Mouse (Mus musculus): ENCODE results near the gene Rnf43. TPM values are rescaled to one million over a fixed set of nuclear protein-coding genes. Genes with fewer than 3 reads are reported as not detected.

The Rnf43 gene
- polyA plus RNA-seq, 1 experiment from 2014 or later: 10.4 TPM

DNA sequence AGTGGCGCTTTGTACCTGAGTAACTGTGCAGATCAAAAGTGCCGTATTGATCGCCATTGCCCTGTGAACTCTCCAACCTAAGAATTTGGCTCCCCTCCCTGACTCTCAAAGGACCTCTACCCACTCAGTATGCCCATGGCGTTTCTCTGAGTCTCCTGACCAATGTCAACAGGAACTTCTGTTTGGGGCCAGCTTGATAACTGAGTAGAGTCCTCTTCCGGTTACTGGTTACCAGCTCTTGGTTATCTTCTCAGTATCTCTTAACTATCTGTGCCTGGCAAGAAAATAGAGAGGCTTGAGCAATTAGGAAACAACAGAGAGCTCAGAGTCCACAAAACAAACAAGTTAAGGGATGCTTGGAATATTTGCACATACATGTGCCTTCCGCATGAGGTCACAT, 38.6 kb downstream of the Rnf43 start:
- Histone ChIP-seq H3K4me2 (replicated peaks; ENCODE audit: low read depth, low read length) (no peak overlapping the region), H3K27me3 (ENCODE audit: control insufficient read depth, insufficient read depth, low read length) (no peaks in the 10 kb centered on the region), H3K4me1 (ENCODE audit: control insufficient read depth, insufficient read depth, low read length) (no peaks in the 10 kb centered on the region), H3K4me3 (ENCODE audit: low read length) (no peak overlapping the region), H3K9ac (ENCODE audit: low read depth, low read length) (no peak overlapping the region), H3K27ac (ENCODE audit: low read depth, low read length) (no peak overlapping the region), H3K9me3 (ENCODE audit: control insufficient read depth, low read length) (no peaks in the 10 kb centered on the region), H3K36me3 (ENCODE audit: control insufficient read depth, insufficient read depth, low read length) (no peaks in the 10 kb centered on the region)
- ATAC-seq (ENCODE audit: low FRiP score, low TSS enrichment): no peak
- WGBS: 71% methylated on average over 6 of the region's 6 CpGs

DNA sequence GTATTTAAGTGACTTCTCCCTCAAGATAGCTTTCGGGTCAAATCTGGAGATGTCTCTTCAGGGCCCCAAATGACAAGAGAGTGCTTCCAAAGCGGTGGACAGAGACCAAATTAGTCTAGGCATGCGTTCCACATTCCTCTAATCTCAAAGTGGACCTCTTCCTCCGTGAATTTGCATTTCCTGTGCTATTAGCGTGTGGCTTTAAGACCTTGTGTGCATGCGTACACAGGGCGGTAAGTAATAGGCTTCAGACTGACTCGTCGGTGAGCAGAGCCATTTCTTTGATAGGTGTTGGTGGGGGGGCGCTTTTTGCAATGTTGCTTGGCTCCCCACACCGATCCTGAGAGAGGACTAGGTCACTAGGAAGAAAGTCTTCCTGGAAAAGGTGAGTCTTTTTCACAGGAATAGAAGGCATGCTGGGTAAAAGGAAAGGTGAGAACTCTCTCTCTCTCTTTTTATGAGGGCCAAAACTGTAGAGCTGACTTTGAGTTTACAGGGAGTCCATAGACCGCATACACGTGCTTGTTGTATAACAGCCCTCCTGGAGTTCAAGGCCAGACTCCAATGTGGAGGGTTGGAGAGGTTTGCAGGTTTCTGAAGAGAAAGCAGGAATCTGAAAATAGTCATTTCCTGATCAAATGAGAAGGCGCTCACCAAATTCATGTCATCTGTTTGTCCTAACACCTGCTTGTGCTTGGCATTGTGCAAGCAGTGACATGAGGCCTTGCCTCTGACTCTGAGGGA, 39.5 kb downstream of the Rnf43 start:
- H3K27ac ChIP-seq (ENCODE audit: low read depth, low read length): no peak overlapping the region
- H3K4me2 ChIP-seq (replicated peaks; ENCODE audit: low read depth, low read length): no peak overlapping the region
- no peak overlapping the region for H3K9ac ChIP-seq (ENCODE audit: low read depth, low read length)
- no peaks in the 10 kb centered on the region for H3K27me3 ChIP-seq (ENCODE audit: control insufficient read depth, insufficient read depth, low read length)
- no peaks in the 10 kb centered on the region for H3K36me3 ChIP-seq (ENCODE audit: control insufficient read depth, insufficient read depth, low read length)
- H3K9me3 ChIP-seq (ENCODE audit: control insufficient read depth, low read length): no peaks in the 10 kb centered on the region
- H3K4me3 ChIP-seq (ENCODE audit: low read length): no peak overlapping the region
- no peaks in the 10 kb centered on the region for H3K4me1 ChIP-seq (ENCODE audit: control insufficient read depth, insufficient read depth, low read length)
- no peak for ATAC-seq (ENCODE audit: low FRiP score, low TSS enrichment)
- 83% methylated on average over 14 of the region's 14 CpGs for WGBS

DNA sequence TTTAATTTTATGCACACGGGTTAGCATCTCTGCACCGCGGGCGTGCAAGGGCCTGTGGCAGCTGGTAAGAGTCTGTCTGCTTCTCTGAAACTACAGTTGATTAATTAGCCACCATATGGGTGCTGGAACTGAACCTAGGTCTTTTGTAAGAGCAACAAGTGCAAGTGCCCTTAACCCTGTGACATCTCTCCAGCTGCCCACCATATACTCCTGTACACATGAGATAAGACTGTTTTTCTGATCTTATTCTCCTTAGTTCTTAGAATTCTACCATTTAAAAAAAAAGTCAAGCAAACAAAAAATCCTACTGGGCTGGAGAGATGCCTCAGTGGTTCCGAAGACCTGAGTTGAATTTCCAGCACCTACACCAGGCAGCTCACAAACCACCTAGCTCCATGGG, 41.1 kb downstream of the Rnf43 start:
- 93% methylated on average over 5 of the region's 5 CpGs for WGBS

DNA sequence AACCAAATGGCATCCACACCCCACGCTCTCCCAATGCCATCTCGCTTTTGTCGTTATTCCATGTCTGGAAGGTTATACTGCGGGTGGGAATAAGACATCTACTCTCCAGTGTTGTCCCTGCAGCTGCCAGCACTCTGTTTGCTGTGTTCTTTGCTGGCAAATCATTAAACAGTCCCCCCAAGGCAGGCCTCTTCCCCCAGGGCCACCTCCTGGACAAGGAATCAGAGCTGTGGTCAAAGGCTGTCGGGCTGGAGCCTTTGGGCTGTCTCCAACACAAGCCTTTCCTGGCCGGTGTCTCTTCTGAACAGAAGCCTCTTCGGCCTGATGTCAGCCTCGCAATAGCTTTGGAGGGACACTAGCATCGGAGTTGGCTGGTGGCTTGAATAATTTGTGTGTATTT, 41.8 kb downstream of the Rnf43 start:
- WGBS: 73% methylated on average over 9 of the region's 9 CpGs
- no peak overlapping the region for H3K27ac ChIP-seq (ENCODE audit: low read depth, low read length)
- H3K9me3 ChIP-seq (ENCODE audit: control insufficient read depth, low read length): no peaks in the 10 kb centered on the region
- no peak overlapping the region for H3K4me2 ChIP-seq (replicated peaks; ENCODE audit: low read depth, low read length)
- H3K27me3 ChIP-seq (ENCODE audit: control insufficient read depth, insufficient read depth, low read length): no peaks in the 10 kb centered on the region
- H3K36me3 ChIP-seq (ENCODE audit: control insufficient read depth, insufficient read depth, low read length): no peaks in the 10 kb centered on the region
- 0 out of 2 replicates have a peak, but pooled peaks cover under 1% of the 10 kb centered on the region for H3K4me1 ChIP-seq (ENCODE audit: control insufficient read depth, insufficient read depth, low read length)
- H3K4me3 ChIP-seq (ENCODE audit: low read length): no peak overlapping the region
- no peak overlapping the region for H3K9ac ChIP-seq (ENCODE audit: low read depth, low read length)
- ATAC-seq (ENCODE audit: low FRiP score, low TSS enrichment): no peak

More for the DNA sequence above, 41.1 kb downstream of the Rnf43 start:
- H3K36me3 ChIP-seq (ENCODE audit: control insufficient read depth, insufficient read depth, low read length): no peaks in the 10 kb centered on the region
- H3K9ac ChIP-seq (ENCODE audit: low read depth, low read length): no peak overlapping the region
- no peak for ATAC-seq (ENCODE audit: low FRiP score, low TSS enrichment)
- no peaks in the 10 kb centered on the region for H3K9me3 ChIP-seq (ENCODE audit: control insufficient read depth, low read length)
- H3K27ac ChIP-seq (ENCODE audit: low read depth, low read length): no peak overlapping the region
- H3K4me1 ChIP-seq (ENCODE audit: control insufficient read depth, insufficient read depth, low read length): no peaks in the 10 kb centered on the region
- no peaks in the 10 kb centered on the region for H3K27me3 ChIP-seq (ENCODE audit: control insufficient read depth, insufficient read depth, low read length)
- no peak overlapping the region for H3K4me3 ChIP-seq (ENCODE audit: low read length)
- H3K4me2 ChIP-seq (replicated peaks; ENCODE audit: low read depth, low read length): no peak overlapping the region

DNA sequence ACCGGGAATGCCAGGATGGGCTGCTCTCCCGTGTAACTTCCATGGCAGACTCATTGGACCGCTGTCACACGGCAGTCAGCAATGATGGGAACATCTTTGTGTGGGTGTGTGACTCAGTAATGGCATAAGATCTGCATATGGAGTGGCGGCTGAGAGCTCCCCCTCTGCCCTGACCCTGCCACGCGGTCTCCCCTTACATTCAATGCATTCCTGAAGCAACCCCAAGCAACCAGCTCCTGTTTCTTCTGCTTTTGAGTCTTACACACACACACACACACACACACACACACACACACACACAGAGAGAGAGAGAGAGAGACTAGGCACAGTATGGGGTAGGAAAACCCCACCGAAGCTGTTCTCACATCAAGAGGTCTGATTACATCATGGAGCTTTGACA, 45.0 kb downstream of the Rnf43 start:
- no peak overlapping the region for H3K27ac ChIP-seq (ENCODE audit: low read depth, low read length)
- H3K27me3 ChIP-seq (ENCODE audit: control insufficient read depth, insufficient read depth, low read length): peaks cover 6% of the 10 kb centered on the region; the same call in 1 of the 2 replicates
- no peaks in the 10 kb centered on the region for H3K36me3 ChIP-seq (ENCODE audit: control insufficient read depth, insufficient read depth, low read length)
- no peak overlapping the region for H3K9ac ChIP-seq (ENCODE audit: low read depth, low read length)
- ATAC-seq (ENCODE audit: low FRiP score, low TSS enrichment): no peak
- H3K9me3 ChIP-seq (ENCODE audit: control insufficient read depth, low read length): no peaks in the 10 kb centered on the region
- 62% methylated on average over 8 of the region's 8 CpGs for WGBS
- no peak overlapping the region for H3K4me3 ChIP-seq (ENCODE audit: low read length)
- no peak overlapping the region for H3K4me2 ChIP-seq (replicated peaks; ENCODE audit: low read depth, low read length)
- H3K4me1 ChIP-seq (ENCODE audit: control insufficient read depth, insufficient read depth, low read length): peaks cover 15% of the 10 kb centered on the region; the same call in 1 of the 2 replicates

DNA sequence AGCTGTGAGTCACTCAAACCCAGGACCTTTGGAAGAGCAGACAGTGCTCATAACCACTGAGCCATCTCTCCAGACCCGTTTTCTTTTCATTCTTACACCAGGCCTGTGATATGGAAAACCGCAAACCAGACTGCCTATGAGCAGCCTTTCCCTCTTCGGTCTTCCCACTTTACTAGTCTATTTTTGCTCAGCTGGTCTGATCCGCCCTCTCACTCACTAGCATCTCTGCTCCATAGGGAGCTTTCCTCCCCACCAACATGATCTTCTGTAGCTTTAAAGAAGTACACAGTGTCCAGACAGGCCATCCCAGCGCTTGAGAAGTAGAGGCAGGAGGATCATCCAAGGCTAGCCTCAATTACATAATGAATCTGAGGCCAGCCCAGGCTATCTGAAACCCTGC, 46.5 kb downstream of the Rnf43 start:
- no peaks in the 10 kb centered on the region for H3K9me3 ChIP-seq (ENCODE audit: control insufficient read depth, low read length)
- H3K4me1 ChIP-seq (ENCODE audit: control insufficient read depth, insufficient read depth, low read length): peaks cover 15% of the 10 kb centered on the region; the same call in 1 of the 2 replicates
- no peak overlapping the region for H3K9ac ChIP-seq (ENCODE audit: low read depth, low read length)
- 62% methylated on average over 5 of the region's 5 CpGs for WGBS
- ATAC-seq (ENCODE audit: low FRiP score, low TSS enrichment): no peak
- peaks cover 6% of the 10 kb centered on the region; the same call in 1 of the 2 replicates for H3K27me3 ChIP-seq (ENCODE audit: control insufficient read depth, insufficient read depth, low read length)
- H3K36me3 ChIP-seq (ENCODE audit: control insufficient read depth, insufficient read depth, low read length): no peaks in the 10 kb centered on the region
- no peak overlapping the region; the same call in 1 of the 2 replicates for H3K4me2 ChIP-seq (replicated peaks; ENCODE audit: low read depth, low read length)
- H3K27ac ChIP-seq (ENCODE audit: low read depth, low read length): peak overlapping the region; percentile 80; the same call in 1 of the 2 replicates
- H3K4me3 ChIP-seq (ENCODE audit: low read length): no peak overlapping the region

DNA sequence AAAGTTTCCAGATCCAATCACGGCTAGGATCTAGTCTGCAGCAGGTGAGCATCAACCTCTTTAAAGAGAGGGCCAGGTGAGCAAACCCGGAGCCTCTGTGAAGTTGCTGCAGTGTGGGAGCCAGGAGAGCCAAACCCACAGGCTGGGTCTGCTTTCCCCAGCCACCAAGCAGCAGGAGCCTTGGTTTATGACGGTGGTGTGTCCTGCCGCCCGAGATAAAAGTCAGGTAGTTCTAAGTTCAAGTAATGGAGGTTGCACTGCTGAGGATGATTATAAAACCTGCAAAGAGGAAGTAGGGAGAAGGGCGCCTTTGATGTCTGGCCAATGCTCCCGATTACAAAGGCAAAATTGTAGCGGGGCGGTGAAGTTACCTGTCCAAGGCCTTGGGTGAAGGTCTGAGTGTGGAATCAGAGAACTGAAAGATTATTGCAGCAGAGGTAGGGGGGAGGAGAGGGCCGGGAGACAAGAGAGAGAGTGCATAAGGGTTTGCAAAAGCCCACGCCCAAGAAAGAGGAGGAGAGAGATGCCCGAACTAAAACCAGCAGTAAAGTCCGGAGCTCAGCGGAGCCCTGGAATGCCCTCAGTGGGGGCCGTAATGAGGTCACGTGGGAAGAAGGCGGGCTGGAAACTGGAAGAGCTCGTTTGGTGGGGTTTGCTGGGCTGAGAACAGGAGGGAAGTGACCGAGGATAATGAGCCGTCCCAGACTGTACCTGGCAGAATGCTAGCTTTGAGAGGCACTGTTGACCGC, 47.2 kb downstream of the Rnf43 start:
- Histone ChIP-seq H3K4me2 (replicated peaks; ENCODE audit: low read depth, low read length) (peak overlapping the region; percentile 51), H3K9ac (ENCODE audit: low read depth, low read length) (peak overlapping the region; percentile 37; the same call in 1 of the 2 replicates), H3K9me3 (ENCODE audit: control insufficient read depth, low read length) (no peaks in the 10 kb centered on the region), H3K27ac (ENCODE audit: low read depth, low read length) (peak overlapping the region; percentile 80; the same call in 1 of the 2 replicates), H3K27me3 (ENCODE audit: control insufficient read depth, insufficient read depth, low read length) (peaks cover 6% of the 10 kb centered on the region; the same call in 1 of the 2 replicates), H3K4me3 (ENCODE audit: low read length) (peak overlapping the region; percentile 28), H3K4me1 (ENCODE audit: control insufficient read depth, insufficient read depth, low read length) (peaks cover 15% of the 10 kb centered on the region; the same call in 1 of the 2 replicates), H3K36me3 (ENCODE audit: control insufficient read depth, insufficient read depth, low read length) (no peaks in the 10 kb centered on the region)
- 4% methylated on average over 21 of the region's 21 CpGs for WGBS
- ATAC-seq (ENCODE audit: low FRiP score, low TSS enrichment): peak; percentile 88

DNA sequence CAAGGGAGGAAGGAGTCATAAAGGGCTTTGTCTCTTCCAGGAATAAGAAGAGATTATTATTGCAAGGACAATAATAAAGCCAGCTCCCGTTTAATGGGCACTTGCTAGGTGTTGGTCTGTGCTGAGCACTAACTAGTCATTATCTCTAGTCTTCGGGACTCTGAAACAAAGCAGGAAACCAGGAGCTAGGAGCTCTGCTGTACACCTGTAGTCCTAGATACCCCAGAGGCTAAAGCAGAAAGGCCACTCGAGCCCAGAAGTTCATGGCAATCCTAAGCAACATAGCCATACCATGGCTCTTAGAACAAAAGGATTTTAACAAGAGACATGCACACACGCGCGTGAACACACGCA, 47.7 kb downstream of the Rnf43 start:
- no peak for ATAC-seq (ENCODE audit: low FRiP score, low TSS enrichment)
- H3K27me3 ChIP-seq (ENCODE audit: control insufficient read depth, insufficient read depth, low read length): peaks cover 6% of the 10 kb centered on the region; the same call in 1 of the 2 replicates
- peaks cover 15% of the 10 kb centered on the region; the same call in 1 of the 2 replicates for H3K4me1 ChIP-seq (ENCODE audit: control insufficient read depth, insufficient read depth, low read length)
- H3K27ac ChIP-seq (ENCODE audit: low read depth, low read length): peak overlapping the region; percentile 80
- no peaks in the 10 kb centered on the region for H3K9me3 ChIP-seq (ENCODE audit: control insufficient read depth, low read length)
- H3K4me2 ChIP-seq (replicated peaks; ENCODE audit: low read depth, low read length): peak overlapping the region; percentile 51
- WGBS: 36% methylated on average over 7 of the region's 7 CpGs
- H3K9ac ChIP-seq (ENCODE audit: low read depth, low read length): peak overlapping the region; percentile 37; the same call in 1 of the 2 replicates
- H3K4me3 ChIP-seq (ENCODE audit: low read length): peak overlapping the region; percentile 28
- no peaks in the 10 kb centered on the region for H3K36me3 ChIP-seq (ENCODE audit: control insufficient read depth, insufficient read depth, low read length)

DNA sequence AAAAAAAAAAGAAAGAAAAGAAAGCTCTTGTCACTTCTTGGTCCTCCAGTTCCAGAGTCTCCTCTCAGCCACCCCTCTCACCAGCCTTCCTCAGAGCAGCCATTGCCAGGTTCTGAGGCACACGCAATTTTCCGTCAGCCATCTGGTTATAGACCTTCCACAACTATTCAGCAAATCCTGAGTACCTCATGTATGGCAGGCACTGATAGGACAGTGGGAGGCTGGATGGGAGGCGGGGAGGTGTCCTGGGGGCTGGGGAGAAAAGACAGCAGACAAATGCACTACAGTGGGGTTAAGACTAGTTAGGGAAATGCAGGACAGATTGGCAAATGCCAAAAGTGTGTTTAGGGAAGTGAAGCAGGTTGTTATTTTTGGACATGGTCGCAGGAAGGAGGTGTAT, 49.7 kb downstream of the Rnf43 start:
- Histone ChIP-seq H3K4me3 (ENCODE audit: low read length) (no peak overlapping the region), H3K27me3 (ENCODE audit: control insufficient read depth, insufficient read depth, low read length) (peaks cover 6% of the 10 kb centered on the region; the same call in 1 of the 2 replicates), H3K4me1 (ENCODE audit: control insufficient read depth, insufficient read depth, low read length) (peaks cover 15% of the 10 kb centered on the region; the same call in 1 of the 2 replicates), H3K9me3 (ENCODE audit: control insufficient read depth, low read length) (no peaks in the 10 kb centered on the region), H3K27ac (ENCODE audit: low read depth, low read length) (no peak overlapping the region), H3K9ac (ENCODE audit: low read depth, low read length) (no peak overlapping the region), H3K4me2 (replicated peaks; ENCODE audit: low read depth, low read length) (no peak overlapping the region), H3K36me3 (ENCODE audit: control insufficient read depth, insufficient read depth, low read length) (no peaks in the 10 kb centered on the region)
- WGBS: 92% methylated on average over 4 of the region's 4 CpGs
- ATAC-seq (ENCODE audit: low FRiP score, low TSS enrichment): no peak

All from kidney, embryonic 14.5 days (tissue).